Mouse (Mus musculus): ENCODE data around the gene Ugdh. TPM values are rescaled to one million over a fixed set of nuclear protein-coding genes. Genes with fewer than 3 reads are reported as not detected.

Ugdh gene
- total RNA-seq, 2 experiments from 2014 or later, result 24.8 to 25.7 TPM

- intact Hi-C loops (cut with DNase I), result loop anchor here (5.0 kb wide), 1 partner anchor 57 kb away; the partner anchor contains the start of gene Gm43552
- DNase-seq (ENCODE audit: low spot score in 2 of 2), result peak in 1 of 2 experiments; percentile 24
These were observed 365 bp downstream of the Ugdh start for GRCm38 (mm10) chr5:65435363-65435805.

- DNase-seq (ENCODE audit: low spot score in 2 of 2), result peak; percentile 42 to 71
- intact Hi-C loops (cut with DNase I), result loop anchor here (5.0 kb wide), 1 partner anchor 58 kb away; the partner anchor contains the start of gene Gm43552
These were observed 1.0 kb downstream of the Ugdh start for GRCm38 (mm10) chr5:65434471-65435362.

- intact Hi-C loops (cut with DNase I), result no loop called here
- no peak for DNase-seq (ENCODE audit: low spot score in 2 of 2)
These were observed 6.3 kb downstream of the Ugdh start for GRCm38 (mm10) chr5:65429441-65429840.

GRCm38 (mm10) chr5:65428321-65428720 is 7.4 kb downstream of the Ugdh start:
- DNase-seq (ENCODE audit: low spot score in 2 of 2), result no peak
- intact Hi-C loops (cut with DNase I), result no loop called here

- no peak for DNase-seq (ENCODE audit: low spot score in 2 of 2)
- intact Hi-C loops (cut with DNase I), result no loop called here
These were observed 10.5 kb downstream of the Ugdh start for GRCm38 (mm10) chr5:65425251-65425650.

GRCm38 (mm10) chr5:65424215-65424614 is 11.5 kb downstream of the Ugdh start:
- DNase-seq (ENCODE audit: low spot score in 2 of 2), result no peak
- intact Hi-C loops (cut with DNase I), result no loop called here

GRCm38 (mm10) chr5:65422803-65423202 is 12.9 kb downstream of the Ugdh start:
- no peak for DNase-seq (ENCODE audit: low spot score in 2 of 2)
- intact Hi-C loops (cut with DNase I), result no loop called here

GRCm38 (mm10) chr5:65420822-65421221 is 14.9 kb downstream of the Ugdh start:
- intact Hi-C loops (cut with DNase I), result no loop called here
- DNase-seq (ENCODE audit: low spot score in 2 of 2), result no peak

- no peak for DNase-seq (ENCODE audit: low spot score in 2 of 2)
- intact Hi-C loops (cut with DNase I), result no loop called here
These were observed 16.6 kb downstream of the Ugdh start for GRCm38 (mm10) chr5:65419136-65419535.

GRCm38 (mm10) chr5:65415653-65416458 is 19.9 kb downstream of the Ugdh start:
- intact Hi-C loops (cut with DNase I), result no loop called here
- no peak for DNase-seq (ENCODE audit: low spot score in 2 of 2)

- intact Hi-C loops (cut with DNase I), result loop anchor here (10.0 kb wide), 1 partner anchor 227 kb away; no protein-coding TSS in a partner anchor
- no peak for DNase-seq (ENCODE audit: low spot score in 2 of 2)
These were observed 27.8 kb downstream of the Ugdh start for GRCm38 (mm10) chr5:65407989-65408388.

GRCm38 (mm10) chr5:65401251-65401994 is 34.3 kb downstream of the Ugdh start:
- DNase-seq (ENCODE audit: low spot score in 2 of 2), result peak; percentile 88 to 89
- intact Hi-C loops (cut with DNase I), result loop anchor here (5.0 to 10.0 kb wide), 2 partner anchors 233 to 296 kb away; partner anchors contain the start of gene Pds5a

- DNase-seq (ENCODE audit: low spot score in 2 of 2), result no peak
- intact Hi-C loops (cut with DNase I), result loop anchor here (5.0 kb wide), 1 partner anchor 57 kb away; the partner anchor contains the start of gene Rfc1
These were observed 41.3 kb downstream of the Ugdh start for GRCm38 (mm10) chr5:65394425-65394824.

GRCm38 (mm10) chr5:65391753-65392152 is 44.0 kb downstream of the Ugdh start:
- intact Hi-C loops (cut with DNase I), result loop anchor here (5.0 kb wide), 1 partner anchor 54 kb away; the partner anchor contains the start of gene Rfc1

GRCm38 (mm10) chr5:65390648-65391644 is 44.8 kb downstream of the Ugdh start, which contains the start of the genes Rpl9 and Lias:
TSS of gene Rpl9 (minus strand) at chr5:65391444.
TSS of gene Lias (plus strand) at chr5:65391497.
- peak; percentile 99 to 100 for DNase-seq (ENCODE audit: low spot score in 2 of 2)
- intact Hi-C loops (cut with DNase I), result loop anchor here (5.0 kb wide), 1 partner anchor 54 kb away; the partner anchor contains the start of gene Rfc1

More at GRCm38 (mm10) chr5:65391753-65392152, 44.0 kb downstream of the Ugdh start:
- DNase-seq (ENCODE audit: low spot score in 2 of 2), result peak in 1 of 2 experiments; percentile 37

GRCm38 (mm10) chr5:65387008-65387867 is 48.5 kb downstream of the Ugdh start:
- DNase-seq (ENCODE audit: low spot score in 2 of 2), result no peak
- intact Hi-C loops (cut with DNase I), result loop anchor here (10.0 kb wide), 1 partner anchor 382 kb away; no protein-coding TSS in a partner anchor

All from left cerebral cortex, postnatal 14 days (tissue).